Mouse (Mus musculus) lung, embryonic 14.5 days (tissue): Measurements from ENCODE around the gene Ube2ql1. TPM values are rescaled to one million over a fixed set of nuclear protein-coding genes. Genes with fewer than 3 reads are reported as not detected.

ENCODE experiments used
- ATAC-seq: fragments of 200-750 bp; cut with Nextera tagmentation; 2 replicates; pipeline ENCODE4 v1.8.0; 2017; ENCODE audit warnings: mild to moderate bottlenecking, moderate TSS enrichment, moderate library complexity; ENCODE audit not compliant: insufficient read depth
- DNase-seq: peaks from one replicate; pipeline ENCODE4 v3.0.0-alpha.2; 2015
- H3K27ac ChIP-seq: fragments of 300-500 bp; sonication (generic); 2 replicates; pipeline ENCODE4 v1.5.1; 2014; ENCODE audit warnings: low read depth, mild to moderate bottlenecking, moderate library complexity
- H3K27me3 ChIP-seq: fragments of 300-500 bp; sonication (generic); 2 replicates; pipeline ENCODE4 v1.6.1; 2014; ENCODE audit warnings: low read length, control low read depth; ENCODE audit not compliant: insufficient read depth
- H3K36me3 ChIP-seq: fragments of 300-500 bp; sonication (generic); 2 replicates; pipeline ENCODE4 v1.6.1; 2014; ENCODE audit warnings: control low read depth; ENCODE audit not compliant: insufficient read depth
- H3K4me1 ChIP-seq: fragments of 300-500 bp; sonication (generic); 2 replicates; pipeline ENCODE4 v1.6.1; 2014; ENCODE audit warnings: antibody characterized with exemption, control low read depth; ENCODE audit not compliant: insufficient read depth
- H3K4me2 ChIP-seq: fragments of 300-500 bp; sonication (generic); 2 replicates; pipeline ENCODE4 v1.6.1; 2014; ENCODE audit warnings: mild to moderate bottlenecking
- H3K4me3 ChIP-seq: fragments of 300-500 bp; sonication (generic); 2 replicates; pipeline ENCODE4 v1.5.1; 2014; ENCODE audit warnings: low read depth, low read length
- H3K9ac ChIP-seq: fragments of 300-500 bp; sonication (generic); 2 replicates; pipeline ENCODE4 v1.6.1; 2014
- H3K9me3 ChIP-seq: fragments of 300-500 bp; sonication (generic); 2 replicates; pipeline ENCODE4 v1.6.1; 2016; ENCODE audit warnings: low read depth, low read length, control low read depth
- CTCF ChIP-seq: IDR thresholded peaks from 2 replicates; pipeline ENCODE4 v1.5.1; 2016; ENCODE audit warnings: antibody characterized with exemption, low read depth
- WGBS: fragments of 180-500 bp; shearing (Covaris S2); extraction: QIAGEN DNeasy Blood & Tissue Kit; methylation state at CpG from one replicate; pipeline ENCODE4 v1.1.7; 2014; 5-methylcytosine and 5-hydroxymethylcytosine counted together
- polyA plus RNA-seq: library from polyadenylated mRNA; unstranded; fragments of >200 nt; fragmentation: Nextera tagmentation; extraction: Ambion mirVana; gene quantifications from 2 replicates; pipeline ENCODE4 v1.2.1, GENCODE M21; 2014

Gene Ube2ql1
- 0.18 and 0.34 TPM in 2 replicates for polyA plus RNA-seq

DNA sequence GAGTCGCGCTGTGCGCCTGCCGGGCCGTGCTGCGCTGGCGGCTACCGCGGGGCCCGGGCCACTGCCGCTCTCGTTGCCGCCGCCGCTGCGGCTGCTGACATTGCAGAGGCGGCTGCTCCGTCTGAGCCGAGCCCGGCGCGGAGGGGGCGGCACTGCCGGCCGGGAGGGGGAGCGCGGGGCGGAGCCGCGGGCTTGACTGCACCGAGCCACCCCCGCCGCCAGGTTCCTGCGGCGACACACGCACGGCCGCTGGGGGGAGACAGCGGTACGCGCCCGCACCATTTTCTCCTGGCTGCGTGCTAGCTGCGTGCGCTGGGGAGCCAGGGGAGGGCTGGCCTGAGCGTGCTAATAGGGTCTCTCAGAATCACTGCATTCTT, at the start of gene Ube2ql1:
Ube2ql1 (minus strand) TSS at position 131 of the 377 bp plus-strand sequence.
- H3K9me3 ChIP-seq: no peaks in the 10 kb centered on the region
- peak; percentile 87 for TF ChIP-seq CTCF
- H3K4me2 ChIP-seq: peak within 1 kb of the TSS; percentile 98
- 0 out of 2 replicates have a peak, but pooled peaks cover 3% of the 10 kb centered on the region for H3K4me1 ChIP-seq
- peak within 1 kb of the TSS; percentile 49 for H3K9ac ChIP-seq
- H3K4me3 ChIP-seq: peak within 1 kb of the TSS; percentile 58
- WGBS: under 1% methylated on average over 43 of the region's 46 CpGs
- peak; percentile 93 for DNase-seq
- no peak within 1 kb of the TSS for H3K27ac ChIP-seq
- H3K27me3 ChIP-seq: peaks cover 55% of the 10 kb centered on the region
- ATAC-seq: peak; percentile 94
- no peaks in the 10 kb centered on the region for H3K36me3 ChIP-seq

DNA sequence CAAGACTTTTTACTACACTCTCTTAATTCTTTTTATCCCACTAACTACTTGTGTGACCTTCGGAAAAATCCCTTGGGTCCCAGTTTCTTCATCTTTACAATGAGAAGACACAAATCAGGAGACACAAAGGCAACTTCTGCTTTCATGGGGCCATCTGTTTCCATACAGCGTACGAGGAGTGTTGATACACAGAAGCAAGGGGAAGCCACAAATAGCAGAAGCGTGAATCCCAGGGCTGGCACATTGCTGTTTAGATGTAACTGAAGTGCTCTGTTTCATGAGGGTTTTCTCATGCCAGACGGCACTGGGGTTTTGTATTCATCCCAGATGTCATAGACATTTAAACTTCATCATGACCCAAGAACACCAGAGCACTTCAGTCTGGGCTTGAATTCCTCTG, 49.0 kb upstream of the Ube2ql1 start:
- Histone ChIP-seq H3K36me3 (no peaks in the 10 kb centered on the region), H3K4me3 (no peak overlapping the region), H3K4me1 (no peaks in the 10 kb centered on the region), H3K4me2 (no peak overlapping the region), H3K9me3 (no peaks in the 10 kb centered on the region), H3K9ac (no peak overlapping the region), H3K27me3 (no peaks in the 10 kb centered on the region), H3K27ac (no peak overlapping the region)
- DNase-seq (no peak), ATAC-seq (no peak)
- no peak for TF ChIP-seq CTCF
- WGBS: 81% methylated on average over 5 of the region's 5 CpGs

- 89% methylated on average over 19 of the region's 19 CpGs for WGBS
- H3K27ac ChIP-seq: no peak overlapping the region
- no peak for TF ChIP-seq CTCF
- H3K27me3 ChIP-seq: no peaks in the 10 kb centered on the region
- ATAC-seq (no peak), DNase-seq (no peak)
- no peaks in the 10 kb centered on the region for H3K9me3 ChIP-seq
- H3K36me3 ChIP-seq: no peaks in the 10 kb centered on the region
- H3K9ac ChIP-seq: no peak overlapping the region
- no peak overlapping the region for H3K4me3 ChIP-seq
- no peaks in the 10 kb centered on the region for H3K4me1 ChIP-seq
- H3K4me2 ChIP-seq: no peak overlapping the region
Measured at GRCm38 (mm10) chr13:69778221-69778620, 38.5 kb upstream of the Ube2ql1 start.

- no peak for TF ChIP-seq CTCF
- Histone ChIP-seq H3K27ac (no peak overlapping the region), H3K27me3 (no peaks in the 10 kb centered on the region), H3K36me3 (no peaks in the 10 kb centered on the region), H3K4me2 (no peak overlapping the region), H3K4me1 (no peaks in the 10 kb centered on the region), H3K9ac (no peak overlapping the region), H3K4me3 (no peak overlapping the region), H3K9me3 (no peaks in the 10 kb centered on the region)
- DNase-seq (no peak), ATAC-seq (no peak)
- WGBS: 73% methylated on average over 4 of the region's 4 CpGs
Measured at GRCm38 (mm10) chr13:69772358-69772757, 32.7 kb upstream of the Ube2ql1 start.

GRCm38 (mm10) chr13:69770538-69771456, 31.1 kb upstream of the Ube2ql1 start:
- Histone ChIP-seq H3K9ac (no peak overlapping the region), H3K4me1 (no peaks in the 10 kb centered on the region), H3K36me3 (no peaks in the 10 kb centered on the region), H3K4me3 (no peak overlapping the region), H3K27me3 (no peaks in the 10 kb centered on the region), H3K4me2 (no peak overlapping the region), H3K9me3 (no peaks in the 10 kb centered on the region), H3K27ac (no peak overlapping the region)
- DNase-seq (no peak), ATAC-seq (no peak)
- TF ChIP-seq CTCF: no peak
- WGBS: 80% methylated on average over 12 of the region's 12 CpGs

GRCm38 (mm10) chr13:69768152-69768551, 28.5 kb upstream of the Ube2ql1 start:
- ATAC-seq (no peak), DNase-seq (no peak)
- Histone ChIP-seq H3K27me3 (no peaks in the 10 kb centered on the region), H3K9ac (no peak overlapping the region), H3K4me2 (no peak overlapping the region), H3K36me3 (no peaks in the 10 kb centered on the region), H3K4me1 (no peaks in the 10 kb centered on the region), H3K27ac (no peak overlapping the region), H3K9me3 (no peaks in the 10 kb centered on the region), H3K4me3 (no peak overlapping the region)
- WGBS: 86% methylated on average over 10 of the region's 10 CpGs
- TF ChIP-seq CTCF: no peak

GRCm38 (mm10) chr13:69764646-69765045, 25.0 kb upstream of the Ube2ql1 start:
- Histone ChIP-seq H3K9me3 (no peaks in the 10 kb centered on the region), H3K27me3 (no peaks in the 10 kb centered on the region), H3K9ac (no peak overlapping the region), H3K4me1 (no peaks in the 10 kb centered on the region), H3K4me2 (no peak overlapping the region), H3K36me3 (no peaks in the 10 kb centered on the region), H3K4me3 (no peak overlapping the region), H3K27ac (no peak overlapping the region)
- WGBS: 62% methylated on average over 9 of the region's 9 CpGs
- no peak for ATAC-seq
- TF ChIP-seq CTCF: no peak
- DNase-seq: no peak
